Mouse (Mus musculus) retina, embryonic 14.5 days (tissue): ENCODE results near the gene Akr1b7.
A peak's percentile ranks its signal among the peaks of the same experiment; 100 is the strongest.
"Not testable (repeated sequence)": the region's sequence is repeated elsewhere in the genome, so short reads cannot be mapped to it uniquely, and the experiment has no call there.

Experiments used
- DNase-seq: peaks from one replicate; pipeline ENCODE4 v3.0.0-alpha.2; 2015; ENCODE audit warnings: low spot score

The Akr1b7 gene

GRCm38 (mm10) chr6:34412023-34412422 is at the start of gene Akr1b7:
TSS of gene Akr1b7 (plus strand) at chr6:34412334.
- no peak for DNase-seq

- no peak for DNase-seq
These were observed 47.7 kb upstream of the Akr1b7 start for GRCm38 (mm10) chr6:34364217-34365136.

GRCm38 (mm10) chr6:34367998-34368397 is 44.1 kb upstream of the Akr1b7 start:
- no peak for DNase-seq

- no peak for DNase-seq
These were observed 42.1 kb upstream of the Akr1b7 start for GRCm38 (mm10) chr6:34370081-34370480.

- peak; percentile 91 for DNase-seq
These were observed 40.3 kb upstream of the Akr1b7 start for GRCm38 (mm10) chr6:34371700-34372351.

- no peak for DNase-seq
These were observed 38.3 kb upstream of the Akr1b7 start for GRCm38 (mm10) chr6:34373841-34374240.

- DNase-seq: not testable (repeated sequence)
These were observed 36.2 kb upstream of the Akr1b7 start for GRCm38 (mm10) chr6:34375888-34376287.

GRCm38 (mm10) chr6:34383401-34383800 is 28.7 kb upstream of the Akr1b7 start:
- no peak for DNase-seq

GRCm38 (mm10) chr6:34384110-34384661 is 27.9 kb upstream of the Akr1b7 start, which contains the start of gene Akr1b10:
TSS of gene Akr1b10 (plus strand) at chr6:34384218.
- DNase-seq: peak; percentile 62

GRCm38 (mm10) chr6:34384701-34385370 is 27.3 kb upstream of the Akr1b7 start:
- DNase-seq: peak; percentile 41

GRCm38 (mm10) chr6:34388420-34389156 is 23.5 kb upstream of the Akr1b7 start:
- DNase-seq: peak; percentile 33

GRCm38 (mm10) chr6:34395897-34396296 is 16.2 kb upstream of the Akr1b7 start:
- no peak for DNase-seq

- DNase-seq: no peak
These were observed 13.7 kb upstream of the Akr1b7 start for GRCm38 (mm10) chr6:34398431-34398830.

GRCm38 (mm10) chr6:34399606-34400220 is 12.4 kb upstream of the Akr1b7 start:
- no peak for DNase-seq

- DNase-seq: no peak
These were observed 11.4 kb upstream of the Akr1b7 start for GRCm38 (mm10) chr6:34400696-34401095.

GRCm38 (mm10) chr6:34406746-34407145 is 5.4 kb upstream of the Akr1b7 start:
- no peak for DNase-seq

- no peak for DNase-seq
These were observed 4.7 kb upstream of the Akr1b7 start for GRCm38 (mm10) chr6:34407403-34407802.

- DNase-seq: no peak
These were observed 554 bp downstream of the Akr1b7 start for GRCm38 (mm10) chr6:34412688-34413087.

- not testable (repeated sequence) for DNase-seq
These were observed 1.3 kb downstream of the Akr1b7 start for GRCm38 (mm10) chr6:34413386-34413785.

GRCm38 (mm10) chr6:34416521-34416920 is 4.4 kb downstream of the Akr1b7 start:
- no peak for DNase-seq

- DNase-seq: no peak
These were observed 6.9 kb downstream of the Akr1b7 start for GRCm38 (mm10) chr6:34419071-34419470.
